Mouse (Mus musculus): ENCODE data around the gene Rcan1. TPM values are rescaled to one million over a fixed set of nuclear protein-coding genes. Genes with fewer than 3 reads are reported as not detected.

The Rcan1 gene
- polyA plus RNA-seq, 1 experiment from 2014 or later = 54.7 TPM

DNA sequence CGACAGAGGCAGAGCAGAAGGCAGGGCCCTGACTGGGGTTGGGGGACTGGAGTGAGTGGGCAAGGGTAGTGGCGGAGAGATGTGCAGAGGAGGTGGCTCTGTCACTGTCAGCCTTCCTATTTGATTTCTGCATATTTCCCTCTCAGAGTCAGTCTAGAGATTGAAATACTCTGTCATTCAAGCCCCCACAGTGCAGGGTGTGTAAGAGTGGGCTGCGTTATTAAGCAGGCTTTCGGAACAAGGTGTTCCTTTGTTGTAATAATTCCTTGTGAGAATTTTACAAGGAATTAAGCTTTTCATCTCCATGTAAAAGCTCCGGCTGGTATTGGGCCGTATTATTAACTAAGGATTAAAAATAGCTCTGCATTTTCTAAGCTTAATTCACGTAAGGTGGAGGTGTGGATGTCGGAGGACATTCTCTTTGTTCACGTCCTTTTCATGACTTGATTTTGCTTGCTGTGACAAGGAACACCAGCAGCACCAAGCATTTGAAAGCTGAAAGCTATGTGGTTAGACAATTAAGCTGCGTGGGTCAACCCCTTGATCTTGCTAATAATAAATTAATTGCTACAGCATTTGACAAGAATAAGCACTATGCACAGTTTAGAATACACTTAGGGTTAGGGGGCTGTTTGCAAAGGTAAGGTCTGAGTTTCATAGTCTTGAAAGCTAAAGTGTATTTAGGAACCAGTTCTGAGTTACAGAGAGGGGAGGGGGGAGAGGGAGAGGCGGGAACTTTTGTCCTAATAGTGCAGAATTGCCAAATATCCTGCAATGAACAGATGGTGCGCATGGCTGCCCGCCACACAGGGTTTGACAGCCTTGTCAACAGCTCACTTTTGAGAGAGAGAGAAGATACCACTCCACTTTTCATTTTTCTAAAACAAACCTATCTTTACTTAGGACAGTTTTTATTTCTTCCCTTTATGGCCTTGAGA, 40.4 kb upstream of the Rcan1 start:
- TF ChIP-seq CTCF (IDR thresholded peaks at IDR 0.05) = no peak
- no peak for TF ChIP-seq EP300 (IDR thresholded peaks at IDR 0.05)
- H3K27ac ChIP-seq (ENCODE audit: low read length) = peak overlapping the region; percentile 11; the same call in 1 of the 2 replicates
- ATAC-seq (peak; percentile 76), DNase-seq (ENCODE audit: low spot score) (peak; percentile 89)
- H3K4me1 ChIP-seq (ENCODE audit: insufficient read depth, low read depth, low read length) = peaks cover 4% of the 10 kb centered on the region; the same call in 1 of the 2 replicates
- H3K4me2 ChIP-seq (replicated peaks; ENCODE audit: low read depth, low read length) = no peak overlapping the region; the same call in 1 of the 2 replicates
- H3K9ac ChIP-seq (replicated peaks; ENCODE audit: low read depth) = no peak overlapping the region
- no peaks in the 10 kb centered on the region for H3K9me3 ChIP-seq (ENCODE audit: low read length)
- 54% methylated on average over 13 of the region's 13 CpGs for WGBS
- no peaks in the 10 kb centered on the region for H3K27me3 ChIP-seq (replicated peaks; ENCODE audit: insufficient read depth, low read length)
- H3K36me3 ChIP-seq (ENCODE audit: insufficient read depth, low read length) = no peaks in the 10 kb centered on the region
- H3K4me3 ChIP-seq (ENCODE audit: low read depth, low read length) = no peak overlapping the region

- Histone ChIP-seq H3K36me3 (ENCODE audit: insufficient read depth, low read length) (no peaks in the 10 kb centered on the region), H3K9ac (replicated peaks; ENCODE audit: low read depth) (no peak overlapping the region), H3K27ac (ENCODE audit: low read length) (0 out of 2 replicates have a peak overlapping the region, but pooled peaks have one; percentile 20), H3K27me3 (replicated peaks; ENCODE audit: insufficient read depth, low read length) (no peaks in the 10 kb centered on the region), H3K9me3 (ENCODE audit: low read length) (no peaks in the 10 kb centered on the region), H3K4me1 (ENCODE audit: insufficient read depth, low read depth, low read length) (peaks cover 4% of the 10 kb centered on the region; the same call in 1 of the 2 replicates), H3K4me3 (ENCODE audit: low read depth, low read length) (no peak overlapping the region), H3K4me2 (replicated peaks; ENCODE audit: low read depth, low read length) (no peak overlapping the region)
- ATAC-seq (peak; percentile 82), DNase-seq (ENCODE audit: low spot score) (peak; percentile 67)
- WGBS = 52% methylated on average over 4 of the region's 4 CpGs
- TF ChIP-seq CTCF (IDR thresholded peaks at IDR 0.05) (no peak), EP300 (IDR thresholded peaks at IDR 0.05) (no peak)
Measured at GRCm38 (mm10) chr16:92507573-92507972, 36.9 kb upstream of the Rcan1 start.

- no peak for DNase-seq (ENCODE audit: low spot score)
- Histone ChIP-seq H3K27me3 (replicated peaks; ENCODE audit: insufficient read depth, low read length) (no peaks in the 10 kb centered on the region), H3K4me1 (ENCODE audit: insufficient read depth, low read depth, low read length) (no peaks in the 10 kb centered on the region; the same call in 1 of the 2 replicates), H3K4me3 (ENCODE audit: low read depth, low read length) (no peak overlapping the region), H3K9ac (replicated peaks; ENCODE audit: low read depth) (no peak overlapping the region), H3K9me3 (ENCODE audit: low read length) (no peaks in the 10 kb centered on the region), H3K27ac (ENCODE audit: low read length) (no peak overlapping the region), H3K36me3 (ENCODE audit: insufficient read depth, low read length) (no peaks in the 10 kb centered on the region), H3K4me2 (replicated peaks; ENCODE audit: low read depth, low read length) (no peak overlapping the region)
- no peak for ATAC-seq
- 63% methylated on average over 5 of the region's 5 CpGs for WGBS
- TF ChIP-seq EP300 (IDR thresholded peaks at IDR 0.05) (no peak), CTCF (IDR thresholded peaks at IDR 0.05) (no peak)
Measured at GRCm38 (mm10) chr16:92503105-92503504, 32.4 kb upstream of the Rcan1 start.

- ATAC-seq (no peak), DNase-seq (ENCODE audit: low spot score) (no peak)
- H3K27me3 ChIP-seq (replicated peaks; ENCODE audit: insufficient read depth, low read length) = no peaks in the 10 kb centered on the region
Measured at GRCm38 (mm10) chr16:92500534-92500933, 29.9 kb upstream of the Rcan1 start.

DNA sequence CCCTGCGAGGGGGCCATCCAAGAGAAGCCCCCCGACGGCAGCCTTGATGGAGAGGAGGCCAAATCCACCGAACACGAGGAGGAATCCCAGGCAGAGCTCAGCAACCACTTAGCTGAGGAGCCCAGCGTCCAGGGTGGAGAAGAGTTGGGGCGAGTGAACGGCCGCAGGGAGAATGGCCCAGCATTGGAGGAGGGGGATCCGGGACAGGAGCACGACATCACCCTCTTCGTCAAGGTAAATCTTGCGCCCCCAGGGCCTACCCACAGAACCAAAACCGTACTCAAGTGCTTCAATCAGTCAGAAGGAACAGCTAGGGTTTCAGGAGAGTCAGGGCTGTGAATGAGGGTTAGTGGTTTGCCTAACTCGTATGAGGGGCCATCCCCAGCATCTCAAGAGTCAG, 28.7 kb upstream of the Rcan1 start:
- Histone ChIP-seq H3K9ac (replicated peaks; ENCODE audit: low read depth) (peak overlapping the region; percentile 19; the same call in 1 of the 2 replicates), H3K9me3 (ENCODE audit: low read length) (no peaks in the 10 kb centered on the region), H3K4me3 (ENCODE audit: low read depth, low read length) (peak overlapping the region; percentile 46), H3K4me1 (ENCODE audit: insufficient read depth, low read depth, low read length) (0 out of 2 replicates have a peak, but pooled peaks cover 3% of the 10 kb centered on the region), H3K27me3 (replicated peaks; ENCODE audit: insufficient read depth, low read length) (no peaks in the 10 kb centered on the region), H3K36me3 (ENCODE audit: insufficient read depth, low read length) (no peaks in the 10 kb centered on the region), H3K27ac (ENCODE audit: low read length) (peak overlapping the region; percentile 9; the same call in 1 of the 2 replicates), H3K4me2 (replicated peaks; ENCODE audit: low read depth, low read length) (peak overlapping the region; percentile 68)
- ATAC-seq (no peak), DNase-seq (ENCODE audit: low spot score) (no peak)
- TF ChIP-seq EP300 (IDR thresholded peaks at IDR 0.05) (no peak), CTCF (IDR thresholded peaks at IDR 0.05) (no peak)
- 15% methylated on average over 15 of the region's 15 CpGs for WGBS

More at GRCm38 (mm10) chr16:92500534-92500933, 29.9 kb upstream of the Rcan1 start:
- TF ChIP-seq CTCF (IDR thresholded peaks at IDR 0.05) = no peak
- TF ChIP-seq EP300 (IDR thresholded peaks at IDR 0.05) = no peak
- Histone ChIP-seq H3K4me3 (ENCODE audit: low read depth, low read length) (no peak overlapping the region), H3K36me3 (ENCODE audit: insufficient read depth, low read length) (no peaks in the 10 kb centered on the region), H3K9ac (replicated peaks; ENCODE audit: low read depth) (no peak overlapping the region), H3K9me3 (ENCODE audit: low read length) (no peaks in the 10 kb centered on the region), H3K4me2 (replicated peaks; ENCODE audit: low read depth, low read length) (0 out of 2 replicates have a peak overlapping the region, but pooled peaks have one; percentile 3), H3K27ac (ENCODE audit: low read length) (no peak overlapping the region), H3K4me1 (ENCODE audit: insufficient read depth, low read depth, low read length) (0 out of 2 replicates have a peak, but pooled peaks cover 3% of the 10 kb centered on the region)
- 55% methylated on average over 8 of the region's 8 CpGs for WGBS

DNA sequence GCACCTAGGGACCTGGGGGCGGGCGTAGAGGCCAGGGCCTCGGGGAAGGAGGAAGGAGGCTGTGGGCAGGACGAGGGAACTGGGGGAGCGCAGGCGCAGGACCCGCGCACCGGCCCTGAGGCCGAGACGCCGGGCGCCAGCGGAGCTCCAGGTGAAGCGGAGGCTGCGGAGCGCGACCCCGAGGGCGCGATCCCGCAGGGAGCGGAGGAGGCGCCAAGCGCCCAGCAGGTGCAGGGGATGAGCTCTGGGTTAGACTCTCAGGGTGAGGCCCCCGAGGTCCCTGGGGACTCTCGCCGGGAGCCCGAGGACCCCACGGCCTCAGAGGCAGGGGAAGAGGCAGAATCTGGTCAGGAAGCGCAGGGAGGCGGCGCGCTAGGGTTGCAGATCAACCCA, 27.9 kb upstream of the Rcan1 start:
- 0 out of 2 replicates have a peak overlapping the region, but pooled peaks have one; percentile 9 for H3K27ac ChIP-seq (ENCODE audit: low read length)
- ATAC-seq = peak; percentile 76
- 3% methylated on average over 33 of the region's 34 CpGs for WGBS
- H3K9me3 ChIP-seq (ENCODE audit: low read length) = no peaks in the 10 kb centered on the region
- H3K36me3 ChIP-seq (ENCODE audit: insufficient read depth, low read length) = no peaks in the 10 kb centered on the region
- peak overlapping the region; percentile 68 for H3K4me2 ChIP-seq (replicated peaks; ENCODE audit: low read depth, low read length)
- peak overlapping the region; percentile 46 for H3K4me3 ChIP-seq (ENCODE audit: low read depth, low read length)
- no peaks in the 10 kb centered on the region for H3K27me3 ChIP-seq (replicated peaks; ENCODE audit: insufficient read depth, low read length)
- H3K4me1 ChIP-seq (ENCODE audit: insufficient read depth, low read depth, low read length) = 0 out of 2 replicates have a peak, but pooled peaks cover 3% of the 10 kb centered on the region
- H3K9ac ChIP-seq (replicated peaks; ENCODE audit: low read depth) = peak overlapping the region; percentile 19; the same call in 1 of the 2 replicates
- no peak for TF ChIP-seq EP300 (IDR thresholded peaks at IDR 0.05)
- no peak for TF ChIP-seq CTCF (IDR thresholded peaks at IDR 0.05)
- peak; percentile 72 for DNase-seq (ENCODE audit: low spot score)
